Mouse (Mus musculus) limb, embryonic 11.5 days (tissue): ENCODE data around the gene Ikzf5. TPM values are rescaled to one million over a fixed set of nuclear protein-coding genes. Genes with fewer than 3 reads are reported as not detected.
"Not testable (repeated sequence)": the region's sequence is repeated elsewhere in the genome, so short reads cannot be mapped to it uniquely, and the experiment has no call there.

Source experiments
- ATAC-seq: fragments of 200-750 bp; cut with Nextera tagmentation; 2 replicates; pipeline ENCODE4 v1.8.0; 2017; ENCODE audit warnings: low read depth; ENCODE audit not compliant: insufficient number of reproducible peaks, low FRiP score, low TSS enrichment
- DNase-seq: peaks from one replicate; pipeline ENCODE4 v3.0.0-alpha.2; 2015; ENCODE audit warnings: low spot score
- H3K27ac ChIP-seq: fragments of 300-500 bp; sonication (generic); replicated peaks from 2 replicates; pipeline ENCODE4 v1.5.1; 2014; ENCODE audit warnings: low read depth, mild to moderate bottlenecking, low read length
- H3K27me3 ChIP-seq: fragments of 300-500 bp; sonication (generic); 2 replicates; pipeline ENCODE4 v1.6.1; 2014; ENCODE audit warnings: mild to moderate bottlenecking, low read length, mixed read lengths; ENCODE audit not compliant: control insufficient read depth, insufficient read depth
- H3K36me3 ChIP-seq: fragments of 300-500 bp; sonication (generic); 2 replicates; pipeline ENCODE4 v1.6.1; 2014; ENCODE audit warnings: mild to moderate bottlenecking, low read length, moderate library complexity, mixed read lengths; ENCODE audit not compliant: control insufficient read depth, insufficient read depth
- H3K4me1 ChIP-seq: fragments of 300-500 bp; sonication (generic); 2 replicates; pipeline ENCODE4 v1.6.1; 2014; ENCODE audit warnings: low read length, mixed read lengths; ENCODE audit not compliant: control insufficient read depth, insufficient read depth
- H3K4me2 ChIP-seq: fragments of 300-500 bp; sonication (generic); 2 replicates; pipeline ENCODE4 v1.6.1; 2014; ENCODE audit warnings: low read depth, mild to moderate bottlenecking, moderate library complexity; ENCODE audit not compliant: severe bottlenecking
- H3K4me3 ChIP-seq: fragments of 300-500 bp; sonication (generic); 2 replicates; pipeline ENCODE4 v1.5.1; 2014; ENCODE audit warnings: low read depth, low read length
- H3K9ac ChIP-seq: fragments of 300-500 bp; sonication (generic); 2 replicates; pipeline ENCODE4 v1.6.1; 2014; ENCODE audit warnings: mild to moderate bottlenecking, low read length
- H3K9me3 ChIP-seq: fragments of 300-500 bp; sonication (generic); 2 replicates; pipeline ENCODE4 v1.6.1; 2016; ENCODE audit warnings: low read length; ENCODE audit not compliant: control insufficient read depth
- WGBS: fragments of 180-500 bp; shearing (Covaris S2); extraction: QIAGEN DNeasy Blood & Tissue Kit; methylation state at CpG from one replicate; pipeline ENCODE4 v1.1.7; 2014; 5-methylcytosine and 5-hydroxymethylcytosine counted together
- polyA plus RNA-seq: library from polyadenylated mRNA; unstranded; fragments of >200 nt; fragmentation: Nextera tagmentation; extraction: Ambion mirVana; gene quantifications from 2 replicates; pipeline ENCODE4 v1.2.1, GENCODE M21; 2014

The Ikzf5 gene
- polyA plus RNA-seq, result 26.8 and 27.7 TPM in 2 replicates

DNA sequence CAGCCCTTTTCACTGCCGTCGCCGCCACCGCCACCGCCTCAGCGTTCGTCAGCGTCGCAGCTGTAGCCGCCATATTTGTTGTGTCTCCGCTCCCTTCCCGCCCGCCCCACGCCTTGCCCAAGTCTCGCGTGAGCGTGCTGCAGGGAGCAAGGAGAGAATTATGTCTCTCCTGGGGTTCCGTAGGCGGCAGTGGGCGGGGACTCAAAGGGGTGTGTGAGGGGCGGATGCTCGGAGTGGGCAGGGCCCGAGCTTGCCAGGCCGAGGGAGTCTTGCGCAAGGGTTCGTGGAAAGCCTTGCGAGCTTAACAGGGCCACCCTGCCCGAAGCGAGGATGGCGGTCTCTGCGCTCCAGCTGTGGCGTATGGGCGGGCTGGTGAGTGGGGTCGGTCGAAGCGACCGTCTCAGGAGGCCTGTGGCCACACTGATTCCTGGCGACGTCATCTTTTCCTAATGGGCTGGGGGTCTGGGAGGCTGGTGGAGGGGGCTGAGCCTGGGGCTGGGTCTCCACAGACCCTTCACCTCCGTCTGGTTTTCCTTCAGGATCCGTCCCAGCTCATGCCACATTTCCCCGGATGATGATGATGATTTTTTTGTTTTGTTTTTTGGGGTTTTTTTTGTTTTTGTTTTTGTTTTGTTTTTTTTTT, at the start of gene Ikzf5, which contains the start of gene Acadsb:
TSS of gene Ikzf5 (minus strand) at position 106 of the 643 bp plus-strand sequence.
TSS of gene Acadsb (plus strand) at position 186 of the 643 bp plus-strand sequence.
- peak; percentile 97 for ATAC-seq

DNA sequence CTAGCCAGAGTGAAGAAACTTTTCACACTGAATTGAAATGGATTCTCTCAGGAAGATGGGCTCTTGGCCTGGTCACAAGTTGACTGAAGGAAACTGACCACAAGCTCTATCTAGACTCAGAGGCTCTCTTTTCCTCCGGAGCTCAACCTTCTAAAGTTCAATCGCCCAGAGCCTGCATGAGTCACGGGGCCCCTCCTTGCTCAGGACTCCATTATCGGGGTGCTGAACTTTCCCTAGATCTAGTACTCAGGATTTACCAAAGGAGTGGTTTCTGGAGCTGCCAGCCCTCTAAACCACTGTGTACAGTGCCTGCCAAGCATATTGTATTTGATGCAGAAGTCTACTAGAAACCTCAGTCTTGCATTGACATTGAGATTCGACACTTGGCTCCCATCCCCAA, 46.4 kb upstream of the Ikzf5 start:
- Histone ChIP-seq H3K27ac (no peak overlapping the region), H3K4me3 (no peak overlapping the region), H3K4me2 (no peak overlapping the region), H3K9ac (no peak overlapping the region), H3K27me3 (no peaks in the 10 kb centered on the region), H3K4me1 (no peaks in the 10 kb centered on the region), H3K36me3 (no peaks in the 10 kb centered on the region), H3K9me3 (no peaks in the 10 kb centered on the region)
- DNase-seq (no peak), ATAC-seq (no peak)
- 88% methylated on average over 5 of the region's 5 CpGs for WGBS

More for the DNA sequence above, at the start of gene Ikzf5, which contains the start of gene Acadsb:
- WGBS, result 1% methylated on average over 42 of the region's 42 CpGs
- Histone ChIP-seq H3K4me2 (peak within 1 kb of the TSS; percentile 74), H3K9me3 (no peaks in the 10 kb centered on the region), H3K9ac (peak within 1 kb of the TSS; percentile 89), H3K27me3 (no peaks in the 10 kb centered on the region), H3K27ac (no peak within 1 kb of the TSS), H3K4me1 (no peaks in the 10 kb centered on the region), H3K4me3 (peak within 1 kb of the TSS; percentile 99), H3K36me3 (no peaks in the 10 kb centered on the region)
- peak; percentile 99 for DNase-seq

DNA sequence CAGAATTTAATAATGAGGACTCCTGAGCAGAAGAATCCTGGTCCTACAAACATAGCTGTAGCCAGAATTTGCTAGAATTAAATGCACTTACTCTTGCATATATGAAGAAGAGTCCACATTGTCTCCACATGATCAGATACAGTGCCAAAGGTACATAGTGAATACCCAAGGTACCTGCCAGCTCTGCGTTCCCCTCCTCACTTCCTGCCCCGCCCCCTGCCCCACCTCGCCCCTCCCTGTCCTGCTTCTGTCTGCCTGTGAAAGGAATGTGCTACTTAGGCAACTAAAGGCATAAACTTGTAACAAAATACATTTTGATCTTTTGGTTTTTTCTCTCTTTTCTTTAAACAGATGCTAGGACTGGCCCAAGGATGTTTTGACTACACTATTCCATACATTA, 26.7 kb upstream of the Ikzf5 start:
- 50% methylated on average over 3 of the region's 3 CpGs for WGBS
- no peak overlapping the region for H3K27ac ChIP-seq
- no peak overlapping the region for H3K4me3 ChIP-seq
- ATAC-seq, result no peak
- H3K4me2 ChIP-seq, result no peak overlapping the region
- no peaks in the 10 kb centered on the region for H3K36me3 ChIP-seq
- no peaks in the 10 kb centered on the region for H3K4me1 ChIP-seq
- H3K9ac ChIP-seq, result no peak overlapping the region
- no peaks in the 10 kb centered on the region for H3K27me3 ChIP-seq
- no peak for DNase-seq
- no peaks in the 10 kb centered on the region for H3K9me3 ChIP-seq

GRCm38 (mm10) chr7:131434276-131434675, 24.0 kb upstream of the Ikzf5 start:
- H3K27me3 ChIP-seq, result no peaks in the 10 kb centered on the region
- no peaks in the 10 kb centered on the region for H3K9me3 ChIP-seq
- H3K36me3 ChIP-seq, result no peaks in the 10 kb centered on the region
- H3K27ac ChIP-seq, result no peak overlapping the region
- no peak overlapping the region for H3K4me2 ChIP-seq
- H3K9ac ChIP-seq, result no peak overlapping the region
- ATAC-seq (no peak), DNase-seq (no peak)
- 84% methylated on average over 1 of the region's 1 CpGs for WGBS
- no peaks in the 10 kb centered on the region for H3K4me1 ChIP-seq
- H3K4me3 ChIP-seq, result no peak overlapping the region

- peak; percentile 65 for DNase-seq
- 21% methylated on average over 1 of the region's 1 CpGs for WGBS
- Histone ChIP-seq H3K27ac (no peak overlapping the region), H3K4me1 (no peaks in the 10 kb centered on the region), H3K9ac (no peak overlapping the region), H3K27me3 (no peaks in the 10 kb centered on the region), H3K9me3 (no peaks in the 10 kb centered on the region), H3K36me3 (no peaks in the 10 kb centered on the region), H3K4me2 (no peak overlapping the region), H3K4me3 (no peak overlapping the region)
- no peak for ATAC-seq
Measured at GRCm38 (mm10) chr7:131432244-131432643, 21.9 kb upstream of the Ikzf5 start.

- 84% methylated on average over 5 of the region's 5 CpGs for WGBS
- Histone ChIP-seq H3K4me2 (no peak overlapping the region), H3K4me1 (no peaks in the 10 kb centered on the region), H3K27ac (no peak overlapping the region), H3K4me3 (no peak overlapping the region), H3K36me3 (no peaks in the 10 kb centered on the region), H3K27me3 (no peaks in the 10 kb centered on the region), H3K9ac (no peak overlapping the region), H3K9me3 (no peaks in the 10 kb centered on the region)
- ATAC-seq (no peak), DNase-seq (no peak)
Measured at GRCm38 (mm10) chr7:131427331-131427730, 17.0 kb upstream of the Ikzf5 start.

DNA sequence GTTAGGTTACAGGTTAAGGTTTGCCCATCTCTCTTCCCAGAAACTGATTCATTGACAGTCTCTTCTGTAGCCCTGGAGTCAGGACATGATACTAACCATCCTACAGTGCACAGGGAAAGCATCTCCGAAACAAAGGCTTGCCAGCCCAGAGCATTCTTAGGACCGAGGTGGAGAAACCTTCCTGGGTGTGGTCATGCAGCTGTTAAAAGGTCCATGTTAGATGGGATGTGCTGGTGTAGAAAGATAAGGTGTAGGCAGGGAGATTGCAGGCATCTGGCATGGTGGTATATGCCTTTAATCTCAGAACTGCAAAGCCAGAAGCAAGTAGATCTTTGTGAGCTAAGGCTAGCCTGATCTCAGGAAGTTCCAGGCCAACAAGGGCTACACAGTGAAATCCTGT, 14.6 kb upstream of the Ikzf5 start:
- ATAC-seq (no peak), DNase-seq (no peak)
- Histone ChIP-seq H3K9me3 (no peaks in the 10 kb centered on the region), H3K36me3 (no peaks in the 10 kb centered on the region), H3K9ac (no peak overlapping the region), H3K4me1 (no peaks in the 10 kb centered on the region), H3K27ac (no peak overlapping the region), H3K27me3 (no peaks in the 10 kb centered on the region), H3K4me3 (no peak overlapping the region), H3K4me2 (no peak overlapping the region)
- WGBS, result 83% methylated on average over 2 of the region's 2 CpGs

DNA sequence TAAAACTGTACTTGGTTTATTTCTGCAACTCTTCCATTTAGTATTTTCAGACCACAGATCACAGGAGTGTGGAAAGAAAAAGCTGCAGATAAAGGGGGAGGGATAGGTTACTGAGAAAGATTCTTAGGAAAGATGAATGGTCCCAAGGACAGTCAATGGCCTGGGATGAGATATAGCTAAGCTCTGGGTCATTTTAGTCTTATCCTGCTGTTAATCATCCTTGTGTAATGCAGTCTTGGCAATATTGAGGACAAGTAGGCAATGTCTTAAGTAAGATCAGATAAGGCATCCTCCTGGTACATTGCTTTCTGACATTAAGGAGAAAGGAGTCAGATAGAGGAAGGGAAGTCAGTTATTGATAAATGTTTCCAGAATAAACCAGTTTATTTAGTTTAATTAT, 7.3 kb upstream of the Ikzf5 start:
- ATAC-seq (no peak), DNase-seq (no peak)
- Histone ChIP-seq H3K9ac (no peak overlapping the region), H3K27me3 (no peaks in the 10 kb centered on the region), H3K36me3 (no peaks in the 10 kb centered on the region), H3K4me3 (no peak overlapping the region), H3K27ac (no peak overlapping the region), H3K4me1 (no peaks in the 10 kb centered on the region), H3K9me3 (no peaks in the 10 kb centered on the region), H3K4me2 (no peak overlapping the region)

- not testable (repeated sequence) for H3K4me3 ChIP-seq
Measured at GRCm38 (mm10) chr7:131416742-131417141, 6.4 kb upstream of the Ikzf5 start.

More at GRCm38 (mm10) chr7:131416742-131417141, 6.4 kb upstream of the Ikzf5 start:
- not testable (repeated sequence) for H3K4me1 ChIP-seq, H3K36me3 ChIP-seq, H3K27me3 ChIP-seq, H3K4me2 ChIP-seq, H3K9ac ChIP-seq, ATAC-seq, H3K27ac ChIP-seq, DNase-seq, H3K9me3 ChIP-seq
